Mouse (Mus musculus) lung, postnatal 0 days (tissue): Measurements from ENCODE around the gene Slc35g2. TPM values are rescaled to one million over a fixed set of nuclear protein-coding genes. Genes with fewer than 3 reads are reported as not detected.

Experiments
- ATAC-seq: fragments of 200-750 bp; cut with Nextera tagmentation; 2 replicates; pipeline ENCODE4 v1.8.0; 2017; ENCODE audit warnings: moderate library complexity
- DNase-seq: peaks from one replicate; pipeline ENCODE4 v3.0.0-alpha.2; 2016; ENCODE audit warnings: low spot score
- H3K27ac ChIP-seq: fragments of 300-500 bp; sonication (generic); 2 replicates; pipeline ENCODE4 v1.5.1; 2014; ENCODE audit warnings: antibody characterized with exemption, mild to moderate bottlenecking, low read length, mixed read lengths
- H3K27me3 ChIP-seq: fragments of 300-500 bp; sonication (generic); replicated peaks from 2 replicates; pipeline ENCODE4 v1.6.1; 2014; ENCODE audit warnings: low read length, mixed read lengths; ENCODE audit not compliant: insufficient read depth
- H3K36me3 ChIP-seq: fragments of 300-500 bp; sonication (generic); 2 replicates; pipeline ENCODE4 v1.6.1; 2014; ENCODE audit warnings: low read length, mixed read lengths; ENCODE audit not compliant: insufficient read depth
- H3K4me1 ChIP-seq: fragments of 300-500 bp; sonication (generic); 2 replicates; pipeline ENCODE4 v1.6.1; 2014; ENCODE audit warnings: antibody characterized with exemption, low read depth, low read length, mixed read lengths; ENCODE audit not compliant: insufficient read depth
- H3K4me2 ChIP-seq: fragments of 300-500 bp; sonication (generic); replicated peaks from 2 replicates; pipeline ENCODE4 v1.6.1; 2014; ENCODE audit warnings: low read depth, mild to moderate bottlenecking, low read length, moderate library complexity, mixed read lengths
- H3K4me3 ChIP-seq: fragments of 300-500 bp; sonication (generic); 2 replicates; pipeline ENCODE4 v1.5.1; 2014; ENCODE audit warnings: low read depth, low read length
- H3K9ac ChIP-seq: fragments of 300-500 bp; sonication (generic); replicated peaks from 2 replicates; pipeline ENCODE4 v1.6.1; 2014; ENCODE audit warnings: low read depth, mild to moderate bottlenecking
- H3K9me3 ChIP-seq: fragments of 300-500 bp; sonication (generic); 2 replicates; pipeline ENCODE4 v1.6.1; 2016; ENCODE audit warnings: low read length, mixed read lengths
- CTCF ChIP-seq: IDR thresholded peaks from 2 replicates; pipeline ENCODE4 v1.5.1; 2016; ENCODE audit warnings: antibody characterized with exemption, mild to moderate bottlenecking
- EP300 ChIP-seq: IDR thresholded peaks from 2 replicates; pipeline ENCODE4 v1.6.1; 2016; ENCODE audit warnings: antibody characterized with exemption, mild to moderate bottlenecking, control low read depth
- WGBS: fragments of 180-500 bp; shearing (Covaris S2); extraction: QIAGEN DNeasy Blood & Tissue Kit; methylation state at CpG from one replicate; pipeline ENCODE4 v1.1.7; 2014; 5-methylcytosine and 5-hydroxymethylcytosine counted together
- polyA plus RNA-seq: library from polyadenylated mRNA; unstranded; fragments of >200 nt; fragmentation: Nextera tagmentation; extraction: Ambion mirVana; gene quantifications from 2 replicates; pipeline ENCODE4 v1.2.1, GENCODE M21; 2015

The Slc35g2 gene
- polyA plus RNA-seq, 1 experiment from 2014 or later, result 16.7 TPM

GRCm38 (mm10) chr9:100532847-100533505, 37.9 kb downstream of the Slc35g2 start:
- 51% methylated on average over 3 of the region's 3 CpGs for WGBS
- Histone ChIP-seq H3K27ac (no peak overlapping the region), H3K27me3 (no peaks in the 10 kb centered on the region), H3K4me2 (no peak overlapping the region), H3K4me3 (no peak overlapping the region), H3K4me1 (peaks cover 13% of the 10 kb centered on the region; the same call in 1 of the 2 replicates), H3K36me3 (no peaks in the 10 kb centered on the region), H3K9ac (no peak overlapping the region), H3K9me3 (no peaks in the 10 kb centered on the region)
- ATAC-seq (no peak), DNase-seq (no peak)
- no peak for TF ChIP-seq EP300

GRCm38 (mm10) chr9:100531296-100531695, 39.6 kb downstream of the Slc35g2 start:
- DNase-seq, result no peak
- H3K27me3 ChIP-seq, result no peaks in the 10 kb centered on the region
- WGBS, result 57% methylated on average over 1 of the region's 1 CpGs
- no peak for ATAC-seq
- no peak overlapping the region for H3K4me3 ChIP-seq
- no peak overlapping the region for H3K27ac ChIP-seq
- H3K9ac ChIP-seq, result no peak overlapping the region
- H3K36me3 ChIP-seq, result no peaks in the 10 kb centered on the region
- no peak for TF ChIP-seq CTCF
- no peak for TF ChIP-seq EP300
- no peak overlapping the region for H3K4me2 ChIP-seq
- no peaks in the 10 kb centered on the region for H3K9me3 ChIP-seq
- peaks cover 10% of the 10 kb centered on the region; the same call in 1 of the 2 replicates for H3K4me1 ChIP-seq

DNA sequence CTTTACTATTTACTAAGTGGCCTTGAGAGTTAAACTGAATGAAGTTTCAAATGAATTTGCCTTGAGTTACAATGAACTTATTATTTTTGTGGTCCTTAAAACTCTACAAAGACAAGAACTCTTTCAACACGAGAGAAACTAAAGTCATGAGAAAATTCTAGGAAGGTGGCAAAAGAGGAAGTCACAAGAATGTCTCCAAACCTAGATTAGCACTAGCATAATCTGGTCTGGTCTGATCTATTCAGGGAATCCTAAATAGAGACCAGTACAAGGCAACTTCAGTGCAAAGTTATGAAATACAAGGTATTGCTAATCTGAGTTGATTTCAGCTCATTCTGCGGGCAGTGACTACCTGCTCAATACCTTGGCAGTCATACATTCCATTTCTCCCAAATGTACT, 45.7 kb downstream of the Slc35g2 start:
- no peaks in the 10 kb centered on the region for H3K9me3 ChIP-seq
- TF ChIP-seq CTCF (no peak), EP300 (no peak)
- H3K4me1 ChIP-seq, result no peaks in the 10 kb centered on the region; the same call in 1 of the 2 replicates
- no peaks in the 10 kb centered on the region for H3K36me3 ChIP-seq
- H3K27me3 ChIP-seq, result no peaks in the 10 kb centered on the region
- no peak overlapping the region for H3K4me2 ChIP-seq
- no peak overlapping the region for H3K27ac ChIP-seq
- ATAC-seq, result no peak
- no peak overlapping the region for H3K9ac ChIP-seq
- no peak overlapping the region for H3K4me3 ChIP-seq
- WGBS, result 67% methylated on average over 2 of the region's 2 CpGs
- DNase-seq, result no peak

GRCm38 (mm10) chr9:100522029-100522428, 48.9 kb downstream of the Slc35g2 start:
- ATAC-seq (no peak), DNase-seq (no peak)
- Histone ChIP-seq H3K36me3 (no peaks in the 10 kb centered on the region), H3K9me3 (no peaks in the 10 kb centered on the region), H3K4me2 (no peak overlapping the region), H3K27me3 (no peaks in the 10 kb centered on the region), H3K4me3 (no peak overlapping the region), H3K9ac (no peak overlapping the region), H3K4me1 (no peaks in the 10 kb centered on the region; the same call in 1 of the 2 replicates), H3K27ac (no peak overlapping the region)
- TF ChIP-seq EP300 (no peak), CTCF (no peak)
- 56% methylated on average over 2 of the region's 2 CpGs for WGBS

DNA sequence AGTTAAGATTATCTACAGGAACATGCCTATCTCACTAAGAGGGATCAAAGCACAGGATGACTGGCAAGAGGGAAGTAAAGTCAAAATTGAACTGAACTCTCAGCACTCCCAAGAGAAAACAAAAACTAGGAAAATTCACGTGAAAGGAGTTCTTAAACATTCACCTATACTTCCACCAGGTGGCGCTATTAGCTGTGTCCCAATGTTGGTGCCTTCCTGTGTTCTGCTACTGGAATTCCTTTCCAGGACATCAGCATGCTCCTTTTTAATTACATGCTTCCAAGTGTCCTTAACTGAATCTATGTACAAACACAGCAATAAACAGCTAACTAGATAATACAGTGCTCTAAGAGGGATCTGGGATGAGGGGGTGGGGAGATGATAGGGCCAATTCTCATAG, 50.3 kb downstream of the Slc35g2 start:
- Histone ChIP-seq H3K4me2 (no peak overlapping the region), H3K9ac (no peak overlapping the region), H3K36me3 (no peaks in the 10 kb centered on the region), H3K9me3 (no peaks in the 10 kb centered on the region), H3K27ac (no peak overlapping the region), H3K27me3 (no peaks in the 10 kb centered on the region), H3K4me1 (no peaks in the 10 kb centered on the region; the same call in 1 of the 2 replicates), H3K4me3 (no peak overlapping the region)
- TF ChIP-seq CTCF, result peak; percentile 90
- no peak for TF ChIP-seq EP300
- 6% methylated on average over 2 of the region's 2 CpGs for WGBS
- peak; percentile 33; the same call in 1 of the 2 replicates for ATAC-seq
- peak; percentile 89 for DNase-seq

DNA sequence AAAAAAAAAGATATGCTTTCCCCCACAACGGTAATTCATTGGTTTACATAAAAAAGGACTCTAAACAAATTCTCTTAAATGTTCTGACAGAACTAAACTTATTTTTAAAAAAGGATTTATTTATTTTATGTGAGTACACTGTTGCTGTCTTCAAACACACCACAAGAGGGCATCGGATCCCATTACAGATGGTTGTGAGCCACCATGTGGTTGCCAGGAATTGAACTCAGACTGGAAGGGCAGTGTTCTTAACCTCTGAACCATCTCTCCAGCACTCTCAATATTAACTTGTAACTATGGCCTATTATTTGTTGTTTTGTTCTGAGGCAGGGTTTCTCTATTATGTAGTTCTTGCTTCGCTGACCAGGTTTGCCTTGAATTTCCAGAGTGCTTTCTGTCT, 50.9 kb downstream of the Slc35g2 start:
- no peak overlapping the region for H3K27ac ChIP-seq
- WGBS, result 97% methylated on average over 3 of the region's 3 CpGs
- H3K36me3 ChIP-seq, result no peaks in the 10 kb centered on the region
- H3K9me3 ChIP-seq, result no peaks in the 10 kb centered on the region
- H3K27me3 ChIP-seq, result no peaks in the 10 kb centered on the region
- peak; percentile 54 for TF ChIP-seq CTCF
- TF ChIP-seq EP300, result 0 out of 2 replicates have a peak, but pooled peaks have one; percentile 7
- H3K4me2 ChIP-seq, result no peak overlapping the region
- H3K4me3 ChIP-seq, result no peak overlapping the region
- no peak overlapping the region for H3K9ac ChIP-seq
- DNase-seq (no peak), ATAC-seq (no peak)
- H3K4me1 ChIP-seq, result no peaks in the 10 kb centered on the region; the same call in 1 of the 2 replicates
